Mouse (Mus musculus) hindlimb bud, embryonic 11.5 days (tissue): ENCODE measurements around the gene Wnt1.
"Not testable (repeated sequence)": the region's sequence is repeated elsewhere in the genome, so short reads cannot be mapped to it uniquely, and the experiment has no call there.

Experiments
- DNase-seq: peaks from one replicate; pipeline ENCODE4 v3.0.0-alpha.2; 2012; ENCODE audit warnings: low read depth, low spot score; ENCODE audit errors: extremely low spot score

Wnt1 gene

DNA sequence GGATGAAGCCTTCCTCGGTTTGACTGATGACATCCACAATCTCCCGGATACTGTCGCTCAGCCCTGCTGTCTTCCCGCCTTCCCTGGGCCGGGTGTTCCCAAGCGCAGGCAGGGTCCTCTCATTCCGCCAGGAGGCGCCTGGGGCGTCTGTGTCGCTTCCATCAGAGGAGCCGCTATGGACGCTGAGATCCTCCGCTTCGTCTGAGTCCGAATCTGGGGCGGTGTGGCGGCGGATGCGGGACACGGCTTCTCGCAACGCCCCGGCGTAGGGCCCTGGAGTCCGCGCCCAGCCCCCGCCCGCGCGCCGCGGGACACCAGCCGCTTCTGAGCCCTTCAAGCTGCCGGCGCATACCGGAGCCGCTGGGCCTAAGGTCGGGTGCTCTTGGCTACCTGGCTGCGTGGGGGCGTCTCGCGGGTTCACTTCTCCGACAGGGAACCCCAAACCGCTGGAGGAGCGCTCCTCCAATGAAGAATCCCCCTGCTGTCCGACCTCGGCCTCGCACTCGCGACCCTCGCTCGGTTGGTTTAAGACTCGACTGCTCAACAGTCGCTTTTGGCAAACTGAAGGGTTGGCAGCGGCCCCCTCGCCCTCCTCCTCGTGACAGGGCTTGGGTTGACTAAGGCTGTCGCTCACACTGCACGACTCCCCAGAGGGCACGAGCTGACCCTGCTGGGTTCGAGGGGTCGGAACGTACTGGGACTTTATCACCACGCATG, 15.8 kb downstream of the Wnt1 start:
- DNase-seq: no peak

DNA sequence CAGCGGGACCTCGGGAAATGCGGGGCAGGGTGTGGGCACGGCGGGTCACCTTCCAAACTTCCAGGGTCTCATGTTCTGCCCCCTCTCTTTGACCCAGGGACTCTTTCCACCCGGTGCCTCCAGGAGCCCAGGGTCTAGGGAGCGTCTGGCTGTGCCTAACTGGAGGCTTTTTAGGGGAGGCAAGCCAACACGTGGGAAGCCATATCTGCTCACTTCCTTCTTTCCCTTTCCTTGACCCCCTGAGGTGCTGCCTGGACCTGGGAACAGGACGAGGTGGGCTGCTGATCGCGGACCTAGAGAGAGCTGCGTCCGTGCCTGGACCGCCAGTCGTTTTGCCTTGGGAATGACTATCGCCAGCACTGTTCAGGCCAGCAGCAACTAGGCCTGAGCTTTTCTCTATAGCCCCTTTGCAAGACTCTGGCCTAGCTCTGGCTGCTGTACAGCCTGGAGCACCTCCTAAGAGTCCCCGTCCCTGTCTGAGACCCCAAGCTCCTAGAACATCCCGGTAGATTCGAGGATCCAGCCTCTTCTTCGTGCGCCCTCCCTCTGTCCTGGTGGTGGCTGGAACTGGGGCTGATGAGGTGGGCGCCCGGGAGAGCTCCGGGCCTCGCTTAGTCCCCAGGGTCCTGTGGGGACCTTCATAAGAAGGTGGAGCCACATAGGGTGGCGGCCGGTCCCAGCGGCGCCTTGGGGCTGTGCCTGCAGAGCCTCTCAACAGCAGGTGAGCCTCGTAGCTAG, 16.6 kb downstream of the Wnt1 start:
- no peak for DNase-seq

DNA sequence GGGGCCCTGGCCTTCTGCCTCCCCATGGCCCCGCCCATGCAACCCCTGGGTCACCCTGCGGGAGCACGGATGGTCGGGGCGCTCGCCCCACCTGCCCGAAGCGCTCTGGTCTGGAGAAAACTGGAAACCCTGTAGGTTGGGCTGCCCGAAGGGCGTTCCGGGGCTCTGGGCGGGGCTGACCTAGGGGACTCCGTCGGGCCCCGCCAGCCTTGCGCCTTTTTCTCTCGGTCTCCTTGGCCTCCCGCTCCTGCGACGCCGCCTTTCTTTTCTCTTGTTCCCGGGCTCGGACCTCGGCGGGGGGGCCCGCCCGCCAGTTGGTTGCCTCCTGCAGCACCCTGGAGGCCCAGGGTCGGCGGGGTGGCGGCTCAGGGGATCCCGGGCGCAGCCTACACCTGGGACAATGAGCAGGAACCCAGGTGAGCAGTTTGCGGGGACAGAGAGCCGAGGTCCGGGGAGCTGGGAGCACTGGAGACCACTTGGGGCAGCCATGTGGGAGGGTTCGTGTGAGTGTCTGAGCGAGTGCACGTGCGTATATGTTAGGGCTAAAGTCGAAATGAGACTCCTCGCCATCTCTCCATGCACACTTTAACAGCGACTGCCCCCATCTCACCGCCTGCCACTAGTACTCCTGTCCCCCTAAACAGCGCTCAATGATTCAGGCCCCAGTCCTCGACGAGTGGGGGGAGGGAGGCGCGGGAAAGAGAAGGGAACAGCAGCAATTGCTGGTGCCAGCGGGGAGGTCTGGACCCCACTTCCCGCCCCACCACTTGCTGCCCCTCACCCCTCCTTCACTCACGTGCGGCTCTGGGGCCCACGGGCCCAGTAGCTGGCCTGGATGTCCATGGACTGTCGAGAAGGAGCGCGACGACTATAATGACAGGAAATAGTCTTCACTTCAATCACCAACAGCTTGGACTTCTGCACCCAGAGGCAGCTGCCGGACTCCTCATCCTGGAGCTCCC, 17.4 kb downstream of the Wnt1 start:
- DNase-seq: no peak

DNA sequence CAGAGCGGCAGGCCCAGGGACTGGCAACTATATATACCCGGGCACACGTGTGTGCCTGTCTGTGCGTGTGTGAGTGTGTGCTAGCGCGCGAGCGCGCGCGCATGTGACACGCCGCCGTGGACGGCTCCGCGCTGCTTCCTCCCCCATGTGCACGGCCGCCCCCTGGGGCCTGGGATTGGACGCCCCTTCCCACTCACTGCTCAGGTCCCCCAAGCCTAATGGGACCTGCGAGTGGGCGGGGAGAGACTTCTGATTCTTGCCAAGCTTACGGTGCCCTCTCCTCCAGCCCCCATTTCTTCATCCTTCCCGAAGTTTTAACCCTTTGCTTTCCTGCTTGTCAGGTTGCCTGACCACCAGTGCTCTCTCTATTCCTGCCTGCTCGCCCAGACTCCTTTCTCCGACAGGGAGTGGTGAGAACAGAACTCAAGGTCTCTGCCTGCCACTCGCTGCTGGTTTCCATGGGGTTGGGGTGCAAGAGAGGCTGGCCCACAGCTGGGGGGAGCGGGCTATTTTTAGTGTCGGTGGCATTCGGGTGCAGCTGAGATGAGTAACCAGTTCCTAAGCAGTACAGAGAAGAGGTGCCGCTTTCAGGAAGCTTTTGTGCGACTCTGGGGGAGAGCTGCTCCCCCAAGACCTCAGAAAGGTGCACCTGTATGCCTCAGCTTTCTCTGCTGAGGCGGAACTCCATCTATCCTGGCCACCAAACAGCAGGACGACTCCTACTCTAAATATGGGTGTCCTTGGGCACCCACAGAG, 18.4 kb downstream of the Wnt1 start:
- DNase-seq: no peak

DNA sequence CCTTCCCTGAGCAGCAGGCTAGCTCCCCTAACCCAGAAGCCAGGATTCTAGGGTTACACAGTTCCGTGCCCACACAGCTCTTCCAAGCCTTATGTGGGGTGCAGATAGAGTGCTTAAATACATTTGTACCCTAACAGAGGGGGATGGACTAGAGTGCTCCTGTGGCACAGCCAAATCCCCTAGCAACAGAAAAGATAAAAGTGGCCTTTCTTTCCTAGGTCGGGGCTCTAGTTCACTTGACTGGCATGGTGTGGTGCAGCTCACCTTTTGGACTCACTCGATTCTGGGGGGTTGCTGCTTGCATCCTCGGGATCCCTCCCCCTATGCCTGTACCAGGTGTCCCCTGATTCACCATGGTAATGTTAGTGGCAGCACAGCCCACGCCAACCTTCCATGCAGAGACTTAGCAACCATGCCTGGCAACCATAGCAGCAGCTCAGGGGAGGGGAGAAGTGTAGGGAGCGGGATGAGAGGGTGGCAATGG, 19.0 kb downstream of the Wnt1 start:
- no peak for DNase-seq

DNA sequence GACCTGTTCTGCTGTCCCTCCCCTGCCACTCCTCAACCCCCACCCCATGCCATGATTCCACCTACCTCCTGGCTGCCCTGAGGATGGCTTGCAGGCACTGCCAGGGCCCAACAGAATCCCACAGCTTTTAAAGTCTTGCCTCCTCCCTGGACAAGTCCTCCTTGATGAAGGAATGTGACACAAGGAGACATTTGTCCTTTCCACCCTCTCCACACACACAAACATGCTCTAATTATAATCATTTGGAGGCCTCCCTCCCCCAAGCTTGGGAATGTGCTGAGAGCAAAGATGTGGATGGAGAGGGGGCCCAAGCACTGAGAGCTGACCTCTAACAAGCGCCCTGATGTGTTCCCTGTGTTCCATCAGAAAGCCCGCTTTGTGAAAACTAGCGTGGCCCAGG, 19.7 kb downstream of the Wnt1 start, which contains the start of gene Ddn:
Gene Ddn, minus strand, starts transcription at position 101 of the 400 bp plus-strand sequence.
- DNase-seq: no peak

DNA sequence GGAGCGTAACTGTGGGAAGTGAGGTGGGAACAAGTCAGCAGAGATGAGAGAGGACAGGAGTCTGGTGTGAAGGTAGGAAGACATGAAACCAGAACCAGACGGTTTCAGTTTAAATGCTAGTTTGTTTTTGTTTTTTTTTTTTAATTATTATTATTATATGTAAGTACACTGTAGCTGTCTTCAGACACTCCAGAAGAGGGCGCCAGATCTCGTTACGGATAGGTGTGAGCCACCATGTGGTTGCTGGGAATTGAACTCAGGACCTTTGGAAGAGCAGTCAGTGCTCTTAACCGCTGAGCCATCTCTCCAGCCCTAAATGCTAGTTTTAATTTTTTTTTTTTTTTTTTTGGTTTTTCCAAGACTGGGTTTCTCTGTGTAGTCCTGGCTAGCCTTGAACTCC, 20.6 kb downstream of the Wnt1 start:
- DNase-seq: not testable (repeated sequence)

DNA sequence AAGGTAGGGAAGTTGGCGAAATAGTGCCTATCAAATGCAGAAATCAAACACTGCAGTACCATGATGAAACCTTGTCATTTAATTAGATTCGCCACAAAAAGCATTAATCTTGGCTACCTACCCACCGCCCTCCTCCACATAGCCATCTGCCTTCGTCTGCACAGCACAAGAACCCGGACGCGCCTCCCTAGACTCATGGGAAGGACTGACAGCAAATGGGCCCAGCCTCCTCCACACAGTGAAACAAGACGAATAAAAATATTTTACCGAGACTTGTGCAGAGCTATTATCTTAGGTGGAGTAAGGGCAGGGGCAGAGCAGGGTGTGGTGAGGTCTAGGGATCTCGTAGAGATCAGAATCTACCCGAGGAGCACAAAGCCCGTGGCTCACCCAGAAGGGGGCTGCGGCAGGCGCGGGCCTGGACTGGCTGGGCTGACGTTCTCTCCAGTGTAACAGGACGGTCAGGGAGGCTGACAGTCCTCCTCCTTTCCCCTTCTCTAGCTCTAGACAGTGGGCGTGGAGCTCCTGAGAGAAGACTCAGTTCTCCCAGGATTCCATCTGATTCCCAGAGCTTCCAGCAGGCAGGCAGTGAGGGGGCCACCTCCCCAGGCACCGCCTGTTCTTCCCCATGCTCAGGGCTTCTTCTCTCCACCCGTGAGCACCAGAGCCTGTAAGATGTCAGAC, 23.2 kb downstream of the Wnt1 start:
- no peak for DNase-seq

DNA sequence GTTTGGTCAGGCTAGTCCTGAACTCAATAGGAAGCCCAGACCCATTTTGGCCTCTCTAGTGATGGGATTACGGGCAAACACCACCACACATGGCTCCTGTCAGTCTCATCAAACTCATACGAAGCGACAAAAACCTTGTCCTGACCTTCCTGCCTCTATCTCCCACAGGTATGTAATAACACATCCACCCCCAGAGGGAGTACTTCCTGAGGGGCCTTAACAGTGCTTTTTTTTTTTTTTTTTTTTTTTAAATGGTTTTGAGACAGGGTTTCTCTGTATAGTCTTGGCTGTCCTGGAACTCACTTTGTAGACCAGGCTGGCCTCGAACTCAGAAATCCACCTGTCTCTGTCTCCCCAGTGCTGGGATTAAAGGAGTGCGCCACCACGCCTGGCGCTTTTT, 28.5 kb downstream of the Wnt1 start:
- DNase-seq: no peak

DNA sequence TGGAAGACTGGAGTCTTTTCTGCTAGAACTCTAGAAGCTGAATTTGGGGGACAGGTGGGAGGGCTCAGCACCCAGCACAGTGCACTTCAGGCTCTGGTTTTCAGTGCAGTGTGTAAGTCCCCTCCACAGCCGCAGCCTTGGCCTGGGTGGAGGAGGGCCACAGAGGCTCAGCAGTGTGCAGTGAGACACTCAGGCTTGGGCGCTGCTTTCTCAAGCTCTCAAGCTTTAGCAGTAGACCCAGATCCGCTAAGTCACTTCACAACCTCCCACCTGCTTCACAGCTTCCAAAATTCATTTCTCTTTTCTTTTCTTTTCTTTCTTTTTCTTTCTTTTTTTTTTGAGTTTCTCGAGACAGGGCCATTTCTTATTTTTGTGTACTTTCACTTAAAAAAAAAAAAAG, 31.3 kb downstream of the Wnt1 start:
- DNase-seq: no peak

DNA sequence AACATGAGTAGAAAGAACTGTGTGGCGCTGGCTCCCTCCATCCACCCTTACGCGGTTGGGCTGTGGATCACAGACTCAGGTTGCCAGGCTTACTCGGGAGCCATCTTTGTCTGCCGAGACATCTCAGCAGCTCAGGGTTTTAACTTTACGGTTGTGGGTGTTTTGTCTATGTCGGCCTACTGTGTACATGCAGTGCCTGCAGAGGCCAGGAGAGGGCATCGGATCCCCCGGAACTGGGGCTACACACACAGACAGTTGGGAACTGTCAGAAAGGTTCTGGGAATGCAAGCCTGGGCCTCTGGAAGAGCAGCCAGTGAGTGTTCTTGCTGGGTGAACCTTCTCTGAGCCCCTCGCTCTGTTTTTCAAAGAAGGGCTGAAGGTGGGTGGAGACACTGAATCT, 31.7 kb downstream of the Wnt1 start:
- no peak for DNase-seq

DNA sequence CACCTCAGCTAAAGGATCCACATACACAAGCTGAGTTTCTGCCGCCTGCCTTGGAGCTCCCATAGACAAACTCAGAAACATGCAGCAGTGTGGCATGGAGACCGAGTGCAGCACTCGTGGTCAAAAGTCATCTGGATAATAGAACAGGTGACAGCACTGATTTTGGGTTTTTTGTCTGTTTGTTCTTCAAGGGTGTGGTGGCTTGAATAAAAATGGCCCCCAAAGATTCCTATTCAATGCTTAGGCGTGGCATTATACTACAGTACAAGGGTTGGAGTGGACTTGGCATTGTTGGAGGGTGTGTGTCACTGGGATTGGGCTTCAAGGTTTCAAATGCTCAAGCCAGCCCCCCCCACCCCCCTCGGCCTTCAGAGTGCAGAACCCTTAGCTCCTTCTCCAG, 32.5 kb downstream of the Wnt1 start:
- no peak for DNase-seq

DNA sequence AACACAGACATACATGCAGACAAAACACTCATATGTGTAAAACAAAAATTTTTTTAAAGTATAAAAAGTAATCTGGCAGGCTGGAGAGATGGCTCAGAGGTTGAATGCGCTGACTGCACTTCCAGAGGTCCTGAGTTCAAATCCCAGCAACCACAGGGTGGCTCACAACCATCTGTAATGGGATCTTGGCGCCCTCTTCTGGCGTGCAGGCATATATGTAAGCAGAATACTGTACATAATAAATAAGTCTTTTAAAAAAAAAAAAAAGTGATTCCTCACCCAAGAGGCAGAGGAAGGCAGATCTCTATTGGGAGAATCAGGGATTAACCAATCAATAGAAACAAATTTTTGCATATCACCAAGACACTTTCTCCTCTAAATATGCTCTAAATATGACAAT, 33.8 kb downstream of the Wnt1 start:
- no peak for DNase-seq

DNA sequence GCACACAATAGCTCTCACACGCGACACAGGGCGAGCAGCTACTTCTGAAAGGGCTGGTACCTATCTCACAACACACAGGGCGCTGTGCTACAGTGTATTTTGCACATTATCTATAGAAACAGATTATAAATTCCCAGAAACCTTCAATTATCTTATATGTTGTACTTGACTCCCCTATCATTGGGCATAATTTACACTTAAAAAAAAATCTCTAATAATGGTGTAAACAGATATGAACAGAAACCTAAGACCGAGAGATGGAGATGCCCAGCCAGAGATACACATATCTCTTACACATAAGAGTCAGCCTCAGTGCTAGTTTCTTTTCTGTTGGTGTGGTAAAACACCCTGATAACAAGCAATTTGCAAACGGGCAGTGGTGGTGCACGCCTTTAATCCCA, 38.0 kb downstream of the Wnt1 start:
- DNase-seq: no peak

DNA sequence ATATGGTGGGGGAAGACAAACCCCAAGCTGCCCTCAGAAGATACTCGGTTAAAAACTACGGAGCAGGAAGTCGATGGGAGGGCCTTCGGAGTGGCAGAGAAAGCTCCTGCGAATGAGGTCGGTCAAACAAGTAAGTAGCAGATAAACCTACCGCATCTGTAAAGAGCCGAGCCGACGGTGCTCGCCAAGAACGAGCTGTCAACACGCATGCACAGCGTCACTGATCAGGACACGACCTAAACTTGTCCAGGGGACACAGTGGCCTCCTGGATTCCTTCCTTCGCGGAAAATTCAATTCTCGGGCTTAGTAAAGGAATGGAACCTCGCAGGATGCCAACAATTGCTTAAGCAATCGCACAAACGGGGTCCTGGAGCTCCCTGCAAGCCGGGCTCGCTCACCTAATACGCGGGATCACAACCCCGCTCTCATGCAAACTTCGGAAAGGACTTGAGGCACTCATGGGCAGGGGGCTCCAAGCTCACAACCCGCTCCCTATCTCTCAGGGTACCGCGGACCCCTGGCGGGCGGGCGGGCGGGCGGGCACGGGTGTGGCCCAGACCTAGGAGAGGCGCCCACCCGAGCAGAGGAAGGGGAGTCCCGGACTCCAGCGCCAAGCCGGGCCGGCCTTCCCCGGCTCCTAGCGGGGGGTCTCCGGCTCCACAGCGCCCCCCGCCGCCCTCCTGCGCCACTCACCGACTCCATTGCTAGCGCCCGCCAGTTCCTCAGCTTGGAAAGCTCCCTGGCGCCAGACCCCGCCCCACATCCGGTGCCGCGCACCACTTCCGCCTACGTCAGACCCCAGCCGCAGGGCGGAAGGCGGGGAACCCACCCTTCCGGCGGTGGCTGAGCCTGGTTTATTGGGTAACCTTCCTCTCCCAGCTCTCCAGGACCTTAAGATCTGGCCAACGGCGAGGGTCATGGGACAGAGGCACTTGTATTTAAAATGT, 41.4 kb downstream of the Wnt1 start, which contains the start of gene Prkag1:
Gene Prkag1, minus strand, starts transcription at position 786 of the 948 bp plus-strand sequence.
- peak; percentile 81 for DNase-seq

DNA sequence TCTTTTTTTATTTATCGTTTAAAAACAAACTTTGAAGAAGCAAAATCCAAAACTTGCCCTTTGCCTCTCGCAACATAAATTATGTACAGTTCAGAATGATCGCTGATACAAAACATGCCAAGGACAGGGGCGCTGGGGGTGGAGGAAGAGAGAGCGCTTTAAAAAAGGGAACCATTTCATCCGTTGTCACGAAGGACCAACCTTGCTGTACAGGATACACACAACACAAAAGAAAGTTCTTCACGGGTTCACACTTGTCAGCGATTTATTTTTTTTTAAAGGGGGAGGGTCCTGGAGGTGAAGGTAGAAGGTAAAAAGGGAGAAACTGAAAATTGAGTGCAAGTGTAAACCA, 42.0 kb downstream of the Wnt1 start:
- DNase-seq: no peak

DNA sequence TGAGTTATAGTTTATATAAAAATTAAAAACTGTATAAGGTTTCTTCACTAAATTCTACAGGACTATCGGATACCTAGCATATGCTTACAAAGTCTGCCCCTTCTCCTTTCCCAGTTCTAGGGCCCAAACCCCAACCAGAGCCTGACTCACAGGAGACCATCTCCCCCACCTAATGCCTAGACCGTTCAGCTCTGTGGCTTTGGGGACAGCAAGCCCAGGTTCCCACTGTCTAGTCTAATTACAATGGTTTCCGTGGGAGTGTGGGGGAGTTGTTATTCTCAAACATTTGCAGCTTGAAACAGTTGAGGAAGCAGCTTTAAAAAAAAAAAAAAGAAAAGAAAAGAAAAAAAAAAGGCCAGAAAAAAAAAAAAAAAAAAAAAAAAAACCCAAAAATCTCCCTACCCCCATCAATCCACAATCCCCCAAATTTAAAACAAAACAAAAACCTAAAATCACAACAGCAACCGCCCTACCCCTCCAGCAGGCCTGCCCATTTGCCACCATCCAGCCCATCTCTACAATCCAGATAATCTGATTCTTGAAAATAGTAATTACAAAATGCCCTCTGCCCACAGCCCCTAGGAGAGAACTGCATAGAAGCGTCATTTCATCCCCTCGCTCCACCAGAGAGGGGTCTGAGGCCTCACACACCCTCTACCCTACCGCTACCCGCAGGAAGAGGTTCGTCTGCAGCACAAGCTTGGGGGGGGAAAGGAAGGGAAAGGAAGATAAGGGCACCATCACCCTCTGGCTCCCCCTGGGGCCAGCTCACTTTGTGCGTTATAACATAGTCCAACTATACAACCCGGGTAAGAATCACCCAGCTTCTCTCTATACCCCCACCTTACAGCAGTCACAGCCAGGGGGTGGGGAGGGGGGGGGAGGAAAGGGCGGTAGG, 42.8 kb downstream of the Wnt1 start:
- no peak for DNase-seq

DNA sequence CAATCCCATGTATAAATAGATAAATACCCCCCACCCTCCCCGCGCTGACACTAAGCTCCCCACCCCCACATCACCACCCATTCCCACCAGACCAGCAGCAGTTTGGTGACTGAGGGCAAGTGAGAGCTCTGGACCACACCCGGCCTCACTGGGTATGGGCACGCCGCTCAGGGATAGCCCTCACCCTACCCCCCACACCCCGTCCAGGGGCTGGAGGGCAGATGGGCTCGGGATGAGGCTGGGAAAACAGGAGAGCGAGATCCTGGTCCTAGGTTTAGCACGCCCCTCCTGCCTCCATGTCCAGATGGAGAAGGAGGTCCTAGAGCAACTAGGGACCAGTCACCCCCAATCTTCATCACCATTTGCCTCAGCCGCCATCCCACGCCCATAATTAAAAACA, 43.6 kb downstream of the Wnt1 start:
- DNase-seq: no peak
